Mouse (Mus musculus) gastrocnemius, postnatal 10 days (tissue): Measurements from ENCODE around the gene Mxra8. TPM values are rescaled to one million over a fixed set of nuclear protein-coding genes. Genes with fewer than 3 reads are reported as not detected.

ENCODE experiments used
- DNase-seq: peaks from one replicate; pipeline ENCODE4 v3.0.0; 2021; ENCODE audit warnings: mixed read lengths
- total RNA-seq, 2 experiments: library from RNA; stranded (reverse); gene quantifications; 2 replicates each; pipeline ENCODE4 v1.2.3; 2021

The Mxra8 gene
- total RNA-seq, 2 experiments from 2014 or later, result 112 to 136 TPM

GRCm38 (mm10) chr4:155837404-155838010, 2.0 kb upstream of the Mxra8 start:
- peak; percentile 49 for DNase-seq

GRCm38 (mm10) chr4:155838187-155839153, 1.0 kb upstream of the Mxra8 start:
- peak; percentile 46 for DNase-seq

GRCm38 (mm10) chr4:155840076-155841002, 859 bp downstream of the Mxra8 start:
- DNase-seq, result peak; percentile 41

- DNase-seq, result peak; percentile 69
These were observed 1.5 kb downstream of the Mxra8 start for GRCm38 (mm10) chr4:155841003-155841454.

GRCm38 (mm10) chr4:155841651-155842270, 2.3 kb downstream of the Mxra8 start:
- DNase-seq, result no peak

GRCm38 (mm10) chr4:155843231-155843630, 3.8 kb downstream of the Mxra8 start:
- DNase-seq, result no peak

GRCm38 (mm10) chr4:155846871-155847578, 7.5 kb downstream of the Mxra8 start, which contains the start of gene Dvl1:
Dvl1 (plus strand) TSS chr4:155847402.
- DNase-seq, result peak; percentile 99

GRCm38 (mm10) chr4:155847591-155848352, 8.3 kb downstream of the Mxra8 start:
- DNase-seq, result peak; percentile 56

- peak; percentile 53 for DNase-seq
These were observed 9.1 kb downstream of the Mxra8 start for GRCm38 (mm10) chr4:155848434-155849095.

GRCm38 (mm10) chr4:155849391-155849790, 9.9 kb downstream of the Mxra8 start:
- no peak for DNase-seq

GRCm38 (mm10) chr4:155849792-155850451, 10.4 kb downstream of the Mxra8 start:
- no peak for DNase-seq

- no peak for DNase-seq
These were observed 11.9 kb downstream of the Mxra8 start for GRCm38 (mm10) chr4:155851368-155851767.

GRCm38 (mm10) chr4:155851951-155852411, 12.5 kb downstream of the Mxra8 start:
- DNase-seq, result no peak

- no peak for DNase-seq
These were observed 13.9 kb downstream of the Mxra8 start for GRCm38 (mm10) chr4:155853421-155853820.

- DNase-seq, result no peak
These were observed 15.5 kb downstream of the Mxra8 start for GRCm38 (mm10) chr4:155854991-155855390.

- DNase-seq, result no peak
These were observed 16.6 kb downstream of the Mxra8 start for GRCm38 (mm10) chr4:155856071-155856470.

- no peak for DNase-seq
These were observed 17.4 kb downstream of the Mxra8 start for GRCm38 (mm10) chr4:155856881-155857280.

- DNase-seq, result peak; percentile 54
These were observed 19.8 kb downstream of the Mxra8 start for GRCm38 (mm10) chr4:155859318-155859717.

GRCm38 (mm10) chr4:155861787-155862186, 22.3 kb downstream of the Mxra8 start:
- no peak for DNase-seq
